Mouse (Mus musculus): ENCODE data around the gene Amotl2.
"Not testable (repeated sequence)": the region's sequence is repeated elsewhere in the genome, so short reads cannot be mapped to it uniquely, and the experiment has no call there.

The Amotl2 gene

GRCm38 (mm10) chr9:102733999-102734738, 17.7 kb downstream of the Amotl2 start:
- DNase-seq (ENCODE audit: extremely low spot score), result no peak

- DNase-seq (ENCODE audit: extremely low spot score), result no peak
Measured at GRCm38 (mm10) chr9:102734739-102735075, 18.2 kb downstream of the Amotl2 start.

DNA sequence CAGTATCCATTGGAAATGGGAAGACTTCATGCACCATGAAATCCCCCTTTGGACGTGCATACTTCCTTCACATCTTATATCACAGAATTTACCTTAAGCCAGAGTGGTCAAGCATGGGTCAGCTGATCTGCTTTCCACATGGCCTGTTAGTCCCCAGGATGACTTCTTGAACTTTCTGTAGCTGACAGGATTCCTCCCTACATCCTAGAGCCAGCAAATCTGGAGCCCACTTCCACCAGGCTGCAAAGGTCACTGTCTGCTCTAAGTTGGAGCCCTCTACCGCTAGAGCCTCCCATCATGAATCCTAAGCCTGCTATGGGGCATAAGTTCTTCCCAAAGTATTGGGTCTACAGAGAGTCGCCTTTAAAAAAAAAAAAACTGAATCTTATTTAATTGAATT, 18.8 kb downstream of the Amotl2 start:
- DNase-seq (ENCODE audit: extremely low spot score), result no peak

DNA sequence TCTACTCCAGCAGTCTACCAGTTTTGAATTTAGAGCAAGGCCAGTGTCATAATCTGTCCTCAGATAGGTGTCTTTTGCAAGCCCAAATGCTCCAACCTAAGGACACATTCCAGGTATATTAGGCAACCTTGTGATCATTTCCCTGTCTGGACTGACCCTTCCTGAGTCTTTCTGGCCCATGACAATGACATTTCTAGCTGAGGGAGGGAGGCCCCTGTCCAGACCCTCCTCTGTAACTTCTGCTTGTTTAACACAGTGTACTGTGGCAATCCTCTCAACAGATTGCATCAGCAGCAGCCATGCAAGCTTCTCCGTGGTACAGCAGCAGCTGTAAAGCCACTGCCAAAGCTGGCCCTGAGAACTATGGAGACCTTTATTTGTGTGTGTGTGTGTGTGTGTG, 19.5 kb downstream of the Amotl2 start:
- no peak for DNase-seq (ENCODE audit: extremely low spot score)

DNA sequence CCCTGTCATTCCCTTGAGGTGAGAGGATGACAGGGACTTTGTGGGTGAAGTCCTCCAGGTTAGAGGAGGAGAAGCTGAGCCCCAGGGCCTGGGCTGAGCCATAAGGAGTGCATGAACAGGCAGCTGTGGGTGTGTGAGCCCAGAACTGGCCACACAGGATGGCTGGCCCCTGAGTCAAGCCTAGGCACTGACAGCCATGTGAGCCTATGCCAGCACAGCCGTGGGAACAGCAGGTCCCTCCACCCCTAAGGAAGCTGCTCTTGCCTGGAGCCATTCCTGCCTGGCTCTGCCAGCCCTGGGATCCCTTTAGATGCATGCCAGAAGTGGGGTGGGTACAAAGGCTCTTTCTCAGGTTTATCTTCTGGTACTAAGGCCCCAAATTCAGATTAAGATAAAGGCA, 20.9 kb downstream of the Amotl2 start:
- no peak for DNase-seq (ENCODE audit: extremely low spot score)

DNA sequence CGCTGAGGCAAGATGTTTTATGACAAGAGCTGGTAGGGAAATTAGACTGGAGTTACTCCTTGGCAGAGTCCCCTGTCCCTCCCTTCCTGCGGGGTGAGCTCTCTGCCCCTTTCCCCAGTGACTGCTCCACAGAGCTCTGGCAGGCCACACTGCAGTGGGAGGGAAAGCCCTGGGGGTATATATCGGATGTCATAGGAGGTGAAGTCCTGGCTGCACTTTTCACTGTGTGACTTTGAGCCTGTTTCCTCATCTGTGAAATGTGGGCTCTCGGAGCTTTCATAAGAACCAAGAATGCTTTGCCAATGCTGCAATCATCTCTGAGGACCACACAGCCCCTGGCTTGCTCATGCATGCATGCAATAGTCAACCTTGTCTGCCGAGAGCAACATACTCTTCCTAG, 30.3 kb downstream of the Amotl2 start:
- no peak for DNase-seq (ENCODE audit: extremely low spot score)

DNA sequence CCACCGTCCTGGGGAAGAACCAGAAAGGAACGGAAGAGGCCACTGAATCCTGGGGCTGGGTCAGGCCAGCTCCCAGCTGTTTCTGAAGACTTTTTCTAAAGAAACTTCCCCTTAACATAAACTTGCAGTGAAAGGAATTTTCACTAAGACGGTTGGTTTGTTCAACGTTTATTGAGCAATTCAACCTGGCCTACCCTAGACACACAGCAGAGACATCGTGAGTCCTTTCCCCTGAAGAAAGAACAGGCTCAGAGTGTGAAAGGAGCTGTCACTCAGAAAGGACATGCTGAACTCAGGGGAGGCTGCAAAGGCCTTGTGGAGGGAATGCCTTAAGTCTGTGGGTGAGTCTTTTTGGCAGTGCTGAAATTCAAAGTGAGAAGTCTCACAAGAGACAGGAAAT, 31.4 kb downstream of the Amotl2 start:
- no peak for DNase-seq (ENCODE audit: extremely low spot score)

DNA sequence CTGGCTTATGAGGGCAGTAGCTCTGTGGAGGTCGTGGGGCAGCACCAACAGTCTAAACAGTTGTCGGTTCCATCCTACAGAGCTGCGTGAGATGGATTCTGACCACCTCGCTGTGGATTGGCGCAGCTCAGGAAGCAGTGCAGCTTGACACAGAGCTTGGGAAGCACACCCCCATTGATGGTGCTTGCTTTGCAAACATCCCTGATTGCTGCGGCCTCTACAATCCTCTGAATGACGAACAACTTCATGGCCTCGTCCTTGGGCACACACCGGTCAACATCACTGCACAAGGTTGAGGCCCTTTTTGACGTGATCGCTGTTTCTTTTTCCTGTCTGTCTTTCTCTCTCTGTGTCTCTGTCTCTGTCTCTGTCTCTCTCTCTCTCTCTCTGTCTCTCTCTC, 32.7 kb downstream of the Amotl2 start:
- DNase-seq (ENCODE audit: extremely low spot score), result no peak

- DNase-seq (ENCODE audit: extremely low spot score), result no peak
Measured at GRCm38 (mm10) chr9:102751632-102752303, 35.3 kb downstream of the Amotl2 start.

GRCm38 (mm10) chr9:102753299-102753698, 36.8 kb downstream of the Amotl2 start:
- DNase-seq (ENCODE audit: extremely low spot score), result no peak

DNA sequence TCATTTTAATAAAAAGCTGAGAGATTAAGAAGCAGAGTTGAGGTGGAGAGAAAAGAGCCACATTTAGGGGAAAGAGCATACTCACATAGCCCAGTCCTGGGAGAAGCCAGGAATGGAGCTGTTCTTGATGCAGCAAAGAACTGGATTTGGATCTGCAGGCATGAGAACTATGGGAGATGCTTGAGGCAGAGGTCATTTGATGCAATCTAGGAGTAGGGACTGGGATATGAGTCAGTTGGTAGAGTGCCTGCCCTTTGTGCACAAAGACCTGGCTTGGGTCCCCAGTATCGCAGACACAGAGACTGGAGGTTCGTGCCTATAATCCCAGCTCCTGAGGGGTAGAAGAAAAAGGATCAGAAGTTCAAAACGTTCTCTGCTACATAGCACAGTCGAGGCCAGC, 38.7 kb downstream of the Amotl2 start:
- no peak for DNase-seq (ENCODE audit: extremely low spot score)

DNA sequence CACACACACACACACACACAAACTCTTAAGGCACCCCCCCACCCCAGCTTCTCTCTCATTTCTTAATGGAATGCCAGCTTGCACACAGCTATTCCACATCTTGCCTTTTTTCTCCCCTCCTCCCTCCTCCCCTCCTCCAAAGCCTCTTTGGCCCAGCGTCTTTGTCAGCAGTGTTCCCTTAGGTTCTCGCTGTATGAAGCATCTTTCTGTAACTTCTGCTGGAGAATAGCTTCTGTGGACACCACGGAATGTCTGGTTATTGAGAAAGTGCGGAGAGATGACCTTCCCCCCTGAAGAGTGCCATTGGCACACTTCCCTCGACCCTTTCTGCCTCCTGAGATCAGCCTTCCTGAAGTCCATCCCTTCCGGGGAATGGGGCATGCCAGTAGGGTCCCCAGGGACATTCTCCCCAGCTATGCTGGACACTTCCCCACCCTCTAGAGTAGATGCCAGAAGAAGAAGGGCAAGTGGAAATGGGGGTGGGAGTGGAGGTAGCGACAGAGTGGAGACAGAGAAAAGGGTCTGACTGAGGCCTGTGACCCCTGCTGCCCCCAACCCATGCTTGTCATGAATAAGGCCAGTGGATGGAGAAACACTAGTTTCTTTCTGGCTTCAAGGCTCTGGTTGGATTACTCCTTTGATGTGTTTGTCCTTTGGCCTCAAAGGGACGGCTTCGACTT, 39.3 kb downstream of the Amotl2 start:
- DNase-seq (ENCODE audit: extremely low spot score), result no peak

DNA sequence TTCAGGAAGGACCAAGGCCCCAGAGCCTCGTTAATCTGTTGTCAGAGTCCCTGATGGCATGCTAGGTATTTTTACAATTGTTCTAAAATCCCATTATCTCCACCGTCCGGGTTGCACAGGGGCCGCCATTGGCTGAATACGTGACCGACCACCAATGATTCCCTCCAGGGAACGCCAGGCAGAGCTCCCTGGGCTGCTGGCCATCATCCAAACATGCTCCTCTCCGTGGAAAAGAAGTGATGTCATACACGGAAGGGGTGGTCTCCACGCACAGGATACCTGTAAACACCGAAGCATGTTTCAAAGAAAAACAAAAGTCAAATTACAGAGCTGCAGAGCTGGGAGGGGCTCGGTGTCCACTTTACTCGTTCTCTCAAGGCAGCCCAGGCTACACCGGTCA, 39.9 kb downstream of the Amotl2 start:
- DNase-seq (ENCODE audit: extremely low spot score), result no peak

GRCm38 (mm10) chr9:102758851-102759250, 42.4 kb downstream of the Amotl2 start:
- no peak for DNase-seq (ENCODE audit: extremely low spot score)

DNA sequence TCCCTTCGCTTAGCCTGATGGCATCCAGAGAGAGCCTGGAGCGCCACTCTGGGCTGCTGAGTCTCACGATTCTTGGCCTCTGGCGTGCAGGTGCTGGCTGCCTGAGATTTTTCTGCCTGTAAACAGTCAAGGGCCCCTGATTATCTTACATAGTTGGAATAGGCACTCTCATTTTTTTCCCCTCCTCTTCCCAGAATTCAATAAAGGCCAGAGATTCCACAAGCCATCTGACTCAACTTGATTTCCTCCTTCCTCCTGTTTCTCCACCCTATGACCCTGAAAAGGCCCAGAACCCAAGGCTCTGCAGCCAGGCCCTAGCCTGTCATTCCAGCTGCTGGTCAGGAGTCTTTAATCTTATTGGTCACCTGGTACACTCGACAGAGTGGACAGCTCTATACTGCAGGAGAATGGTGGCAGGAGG, 43.1 kb downstream of the Amotl2 start:
- no peak for DNase-seq (ENCODE audit: extremely low spot score)

DNA sequence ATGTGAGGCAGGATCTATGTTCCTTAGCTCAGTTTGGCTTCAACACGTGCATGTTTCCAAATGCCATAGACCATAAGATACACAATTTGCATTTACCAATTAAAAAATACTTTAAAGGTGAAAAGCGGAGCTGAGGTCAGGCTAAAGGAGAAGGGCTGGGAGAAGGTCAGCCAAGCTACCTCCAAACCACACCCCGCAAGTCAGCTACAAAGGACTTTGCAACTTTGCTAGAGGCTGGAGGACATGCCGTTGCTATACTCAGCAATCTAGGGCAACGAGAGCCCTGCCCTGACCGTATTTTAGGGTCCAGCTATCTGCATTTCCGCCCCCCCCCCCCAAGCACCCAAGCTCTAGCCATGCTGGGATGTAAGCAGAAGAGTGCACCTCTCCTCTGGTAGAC, 45.1 kb downstream of the Amotl2 start:
- no peak for DNase-seq (ENCODE audit: extremely low spot score)

DNA sequence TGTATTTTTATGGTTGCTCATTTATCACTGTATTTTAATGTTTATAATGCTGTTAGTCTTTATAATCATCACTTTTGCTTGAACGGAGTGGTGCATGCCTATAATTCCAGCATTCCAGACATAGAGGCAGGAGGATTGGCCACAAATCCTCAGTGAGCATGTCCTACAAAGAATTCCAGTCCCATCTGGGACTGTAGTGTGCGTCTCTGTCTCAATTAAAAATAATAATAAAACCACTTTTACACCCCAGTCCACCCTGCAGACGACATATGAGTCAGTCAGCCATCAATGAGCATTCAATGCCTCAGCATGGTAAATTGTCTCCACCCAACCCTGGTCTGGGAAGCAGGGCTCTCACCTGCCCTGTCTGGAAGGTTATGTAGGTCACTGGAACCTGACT, 46.4 kb downstream of the Amotl2 start:
- DNase-seq (ENCODE audit: extremely low spot score), result no peak

DNA sequence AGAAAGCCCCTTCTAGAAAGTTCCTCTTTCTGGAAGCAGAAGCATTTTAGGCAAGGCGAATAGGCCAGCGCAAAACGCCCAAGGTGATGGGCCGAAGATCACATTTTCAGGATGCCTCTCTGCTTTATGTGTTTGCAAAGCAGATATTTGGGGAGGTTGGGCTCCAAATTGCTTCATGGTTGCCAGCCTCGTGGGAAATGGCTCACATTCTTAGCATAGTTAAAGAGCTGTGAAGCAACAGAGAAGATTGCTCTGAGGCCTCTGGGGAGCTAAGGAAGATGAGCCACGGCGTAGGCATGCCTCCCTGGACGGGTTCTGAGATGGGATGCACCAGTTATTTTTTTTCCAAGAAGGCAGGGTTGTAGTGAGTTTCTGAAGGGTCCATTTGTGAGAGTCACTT, 47.0 kb downstream of the Amotl2 start:
- peak; percentile 21 for DNase-seq (ENCODE audit: extremely low spot score)

DNA sequence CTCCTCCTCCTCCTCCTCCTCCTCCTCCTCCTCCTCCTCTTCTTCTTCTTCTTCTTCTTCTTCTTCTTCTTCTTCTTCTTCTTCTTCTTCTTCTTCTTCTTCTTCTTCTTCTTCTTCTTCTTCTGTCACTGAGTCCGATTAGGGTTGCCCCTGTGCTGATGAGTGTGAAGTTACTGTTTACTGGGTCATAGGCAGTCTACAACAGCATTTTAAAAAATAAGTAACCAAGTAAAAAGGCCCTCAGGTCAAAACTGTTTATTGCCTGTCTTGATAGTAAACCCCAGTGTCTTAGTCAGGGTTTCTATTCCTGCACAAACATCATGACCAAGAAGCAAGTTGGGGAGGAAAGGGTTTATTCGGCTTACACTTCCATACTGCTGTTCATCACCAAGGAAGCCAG, 48.1 kb downstream of the Amotl2 start:
- DNase-seq (ENCODE audit: extremely low spot score), result not testable (repeated sequence)

DNA sequence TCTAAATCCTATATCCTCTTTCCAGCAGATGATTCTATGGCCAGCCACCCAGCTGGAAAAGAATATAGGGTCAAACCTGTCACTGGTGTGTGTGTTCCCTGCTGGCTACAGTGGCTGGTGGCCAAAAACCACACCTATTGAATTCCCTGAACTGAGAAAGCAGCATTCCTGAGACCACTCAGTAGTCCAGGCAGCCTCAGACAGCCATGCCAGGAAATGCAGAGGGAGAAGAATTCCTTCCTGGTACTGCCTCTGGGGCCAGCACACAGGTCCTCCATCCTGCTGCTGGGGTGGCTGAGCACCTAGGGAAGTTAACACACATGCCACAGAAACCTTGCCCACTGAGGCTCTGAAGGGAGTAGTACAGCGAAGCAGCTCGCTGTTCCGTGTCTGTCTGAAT, 50.3 kb downstream of the Amotl2 start:
- DNase-seq (ENCODE audit: extremely low spot score), result no peak

- DNase-seq (ENCODE audit: extremely low spot score), result no peak
Measured at GRCm38 (mm10) chr9:102769257-102769656, 52.8 kb downstream of the Amotl2 start.

GRCm38 (mm10) chr9:102770190-102770589, 53.7 kb downstream of the Amotl2 start:
- DNase-seq (ENCODE audit: extremely low spot score), result no peak

DNA sequence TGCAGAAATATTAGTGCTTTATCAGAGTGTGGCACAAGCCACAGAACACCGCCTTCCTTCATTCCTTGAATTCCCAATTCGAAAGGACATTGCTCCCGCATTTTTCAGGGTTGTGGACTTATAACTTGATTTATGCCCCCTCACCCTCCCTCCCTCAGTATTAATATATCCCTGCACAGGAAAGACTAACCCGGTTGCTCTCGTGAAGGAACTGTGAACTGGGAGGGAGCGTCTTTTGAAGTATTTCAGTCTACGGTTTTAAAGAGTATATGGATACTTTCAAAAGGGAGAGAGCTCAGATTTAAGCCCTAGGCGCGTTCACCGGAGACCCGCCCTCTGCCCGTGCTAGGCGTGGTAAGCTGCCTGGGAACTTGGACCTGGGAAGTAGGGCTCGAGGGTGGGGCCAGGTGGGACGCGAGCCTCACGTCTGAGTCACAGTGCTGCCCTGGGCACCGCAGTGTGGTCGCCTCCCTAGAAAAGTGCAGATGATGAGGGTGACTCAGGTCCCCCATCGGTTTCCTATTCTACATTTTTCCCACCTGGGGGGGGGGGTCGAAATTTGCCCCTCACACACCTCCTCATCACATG, 54.9 kb downstream of the Amotl2 start:
- DNase-seq (ENCODE audit: extremely low spot score), result no peak

Data from embryo, embryonic 9.5 days (tissue).